Mouse (Mus musculus): ENCODE measurements at regions not wholly inside any gene's neighbourhood (a gene's known extent, or its start where the extent isn't known, plus 50 kb on each side); places are given as distances from the start of the nearest gene placed in this dataset.

DNA sequence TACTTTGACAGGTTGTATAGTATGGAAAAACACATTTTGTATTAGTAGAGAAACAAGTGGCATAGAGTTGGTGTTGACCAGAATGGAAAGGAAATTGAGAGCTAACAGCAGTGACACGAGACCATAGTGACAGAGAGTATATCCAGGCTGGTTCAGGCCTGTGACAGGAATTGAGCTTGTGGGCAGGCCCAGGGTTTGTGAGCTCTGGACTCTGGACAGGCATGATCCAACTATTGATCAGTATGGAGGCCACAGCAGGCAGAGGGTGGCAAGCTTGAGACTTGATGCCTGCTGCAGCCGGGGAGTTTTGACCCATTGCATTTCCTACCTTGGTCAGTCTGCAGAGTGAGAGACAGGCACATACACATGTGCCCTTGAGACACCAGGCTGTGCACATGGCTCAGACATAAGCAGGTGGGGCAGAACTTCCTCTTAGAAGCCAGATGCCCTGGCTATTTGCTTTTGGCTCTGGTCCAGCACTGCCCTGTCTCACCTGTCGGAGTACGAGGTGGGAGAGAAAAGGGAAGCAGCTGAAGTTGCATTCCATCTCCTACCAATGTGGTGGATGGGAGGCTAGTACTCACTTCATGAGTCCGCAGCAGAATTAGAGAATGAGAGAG lies 1006.2 kb upstream of the Cdh20 start:
- no peak for DNase-seq

DNA sequence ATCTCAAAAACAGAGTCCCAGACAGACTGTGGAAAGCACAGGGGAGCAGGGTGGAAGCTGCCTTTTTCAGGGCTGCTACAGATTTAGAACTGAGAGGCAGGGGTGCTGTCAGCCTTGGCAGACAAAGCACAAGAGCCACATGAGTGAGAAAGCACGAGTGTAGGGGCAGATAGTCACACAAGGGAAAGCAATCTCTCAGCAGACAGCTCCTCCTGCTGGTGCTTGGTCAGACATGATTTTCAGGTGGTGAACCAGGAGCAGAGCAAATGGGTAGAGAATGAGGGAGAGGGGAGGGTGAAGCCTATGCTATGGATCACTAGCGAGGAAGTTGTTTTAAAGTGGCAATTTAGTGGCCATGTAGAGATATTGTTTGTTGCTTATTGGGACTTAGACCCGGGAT lies 1005.6 kb upstream of the Cdh20 start:
- peak; percentile 14 for DNase-seq

DNA sequence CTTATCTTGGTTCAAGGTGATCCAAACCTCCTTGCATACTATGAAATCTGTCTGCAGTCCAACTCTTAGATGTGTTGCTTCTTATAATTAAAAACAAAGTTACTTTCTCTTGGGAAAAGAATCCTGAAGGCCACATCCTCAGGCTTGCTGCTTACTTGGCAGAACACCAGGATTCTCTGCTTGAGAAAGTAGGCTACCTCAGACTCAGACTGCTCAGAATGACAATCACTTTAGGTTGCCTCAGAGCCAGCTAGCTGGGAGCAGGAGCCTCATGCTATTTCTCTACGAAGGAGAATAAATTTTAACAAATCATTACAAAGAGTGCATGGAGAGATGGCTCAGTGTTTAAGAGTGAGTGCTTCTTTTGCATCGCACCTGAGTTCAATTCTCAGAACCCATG lies 1001.0 kb upstream of the Cdh20 start:
- DNase-seq: no peak

DNA sequence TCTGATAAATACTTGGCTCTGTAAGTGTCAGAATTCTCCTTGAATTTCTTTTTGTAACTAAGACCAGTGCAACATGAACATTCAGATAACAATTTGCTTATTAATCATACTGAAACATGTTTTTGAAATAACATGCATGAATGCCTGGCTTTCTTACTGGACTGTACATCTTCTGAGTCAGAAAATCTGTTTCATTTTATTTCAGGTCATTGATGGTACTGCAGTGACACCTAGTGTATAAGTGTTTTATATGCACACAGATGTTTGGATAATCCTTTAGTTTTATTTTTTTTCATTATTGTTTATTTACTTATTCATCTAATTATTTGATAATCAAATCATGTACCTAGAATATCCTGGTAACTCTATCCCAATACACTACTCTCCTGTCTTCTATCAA lies 983.6 kb upstream of the Cdh20 start:
- no peak for DNase-seq

DNA sequence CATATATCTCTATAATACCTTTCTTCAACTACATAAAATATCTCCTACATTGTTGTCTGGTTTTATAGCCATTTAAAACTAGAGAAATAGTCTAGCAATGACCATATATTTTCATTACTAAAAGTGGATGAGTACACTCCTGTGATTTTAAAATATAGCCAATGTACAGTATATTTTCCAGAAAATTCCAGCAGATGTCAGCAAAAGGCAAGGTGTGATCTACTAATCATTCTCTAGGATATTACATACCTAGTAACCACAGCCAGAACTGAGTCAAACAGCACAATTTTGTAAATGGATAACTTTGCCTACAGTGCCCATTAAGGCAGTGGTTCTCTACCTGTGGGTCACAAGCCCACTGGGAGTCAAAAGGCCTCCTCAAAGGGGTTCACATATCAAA lies 972.0 kb upstream of the Cdh20 start:
- DNase-seq: no peak

DNA sequence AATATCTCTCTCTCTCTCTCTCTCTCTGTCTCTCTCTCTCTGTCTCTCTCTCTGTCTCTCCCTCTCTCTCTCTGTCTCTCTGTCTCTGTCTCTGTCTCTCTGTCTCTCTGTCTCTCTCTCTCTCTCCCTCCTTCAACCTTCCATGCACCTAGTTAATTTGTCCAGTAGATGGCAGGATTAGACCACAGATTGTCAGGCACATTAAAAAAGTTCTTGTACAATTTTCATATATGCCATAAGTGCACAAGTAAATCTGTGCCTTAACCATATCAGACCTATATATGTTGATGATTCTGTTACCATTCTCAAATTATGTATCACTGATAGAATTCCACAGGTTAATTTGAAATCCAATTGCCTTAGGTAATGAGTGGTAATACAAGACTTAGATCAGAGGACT lies 969.0 kb upstream of the Cdh20 start:
- DNase-seq: no peak

DNA sequence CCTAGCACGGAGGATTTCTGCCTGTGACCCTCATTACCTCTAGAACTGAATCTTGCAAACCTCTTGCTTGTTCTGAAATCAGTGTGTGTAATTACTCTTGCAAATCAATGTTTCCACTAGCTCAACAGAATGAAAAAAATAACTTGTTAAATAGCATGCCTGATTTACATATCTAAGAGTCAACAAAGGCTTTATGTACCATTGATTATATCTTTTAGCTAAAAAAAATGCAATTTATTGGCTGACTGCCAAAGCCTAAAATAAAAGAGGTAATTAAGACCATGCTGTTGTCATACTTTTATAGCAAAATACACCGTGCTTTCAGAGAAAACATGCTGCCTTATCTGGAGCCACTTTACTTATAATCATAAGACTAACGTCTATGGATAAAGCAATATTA lies 950.4 kb upstream of the Cdh20 start:
- no peak for DNase-seq
